Mouse (Mus musculus) cortical plate, adult 2 months (tissue): ENCODE measurements around the gene G430095P16Rik.

Source experiments
- CTCF ChIP-seq: fragments of 200-500 bp; IDR thresholded peaks from 2 replicates; pipeline ENCODE4 v1.5.1; 2011; ENCODE audit warnings: mild to moderate bottlenecking, control low read depth, low read length; ENCODE audit not compliant: insufficient read depth; ENCODE audit errors: extremely low read depth
- POLR2A ChIP-seq: fragments of 200-500 bp; IDR thresholded peaks from 2 replicates; pipeline ENCODE4 v1.6.1; 2011; ENCODE audit warnings: mild to moderate bottlenecking, low read length, control low read depth; ENCODE audit not compliant: insufficient read depth; ENCODE audit errors: extremely low read depth

DNA sequence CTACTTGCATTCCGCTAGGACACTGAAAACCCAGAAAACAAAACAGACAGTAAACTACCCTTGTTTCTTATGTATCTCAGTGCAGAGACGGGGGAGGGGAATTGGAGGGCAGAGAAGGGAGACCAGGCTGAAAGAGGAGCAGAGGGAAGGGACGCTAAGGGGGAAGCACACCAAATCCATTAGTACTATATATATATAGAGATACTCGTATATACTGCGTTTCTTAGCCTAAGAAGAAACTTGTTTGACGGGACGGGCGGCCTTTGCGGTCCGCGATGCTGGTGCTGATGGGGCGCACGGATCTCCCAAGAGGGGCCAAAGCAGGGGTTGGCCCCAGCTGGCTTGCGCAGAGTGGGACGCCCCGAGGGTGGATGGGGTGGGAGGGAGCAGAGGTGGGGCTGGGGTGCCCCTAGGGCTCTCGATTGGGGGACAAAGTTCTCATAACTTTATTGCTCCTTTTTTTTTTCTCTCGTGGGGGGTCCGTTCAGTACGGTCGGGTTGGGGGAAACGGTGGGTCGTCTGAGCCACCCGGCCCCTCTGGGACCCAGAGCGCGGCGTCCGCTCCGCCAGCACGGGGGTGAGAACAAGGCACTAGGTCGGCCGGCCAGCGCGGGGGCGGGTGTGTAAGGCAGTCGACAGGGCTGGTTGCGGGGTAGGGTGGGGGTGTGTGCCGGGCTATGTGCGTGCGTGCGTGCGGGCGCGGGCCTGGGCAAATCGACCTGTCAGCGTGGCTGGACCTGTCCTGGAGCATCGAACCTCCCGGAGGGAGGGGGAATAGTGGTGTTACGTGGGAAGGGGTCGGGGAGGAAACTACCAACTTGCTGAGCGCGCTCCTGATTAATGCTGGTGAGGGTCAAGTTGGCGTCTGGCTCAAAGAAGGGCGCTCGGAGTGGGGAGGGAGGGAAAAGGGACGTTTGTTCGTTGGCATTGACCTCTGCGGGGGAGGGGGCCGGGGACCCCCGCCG is 17.7 kb upstream of the G430095P16Rik start:
- no peak for TF ChIP-seq POLR2A
- no peak for TF ChIP-seq CTCF
